Mouse (Mus musculus): Measurements from ENCODE around the gene Clcn1.

DNA sequence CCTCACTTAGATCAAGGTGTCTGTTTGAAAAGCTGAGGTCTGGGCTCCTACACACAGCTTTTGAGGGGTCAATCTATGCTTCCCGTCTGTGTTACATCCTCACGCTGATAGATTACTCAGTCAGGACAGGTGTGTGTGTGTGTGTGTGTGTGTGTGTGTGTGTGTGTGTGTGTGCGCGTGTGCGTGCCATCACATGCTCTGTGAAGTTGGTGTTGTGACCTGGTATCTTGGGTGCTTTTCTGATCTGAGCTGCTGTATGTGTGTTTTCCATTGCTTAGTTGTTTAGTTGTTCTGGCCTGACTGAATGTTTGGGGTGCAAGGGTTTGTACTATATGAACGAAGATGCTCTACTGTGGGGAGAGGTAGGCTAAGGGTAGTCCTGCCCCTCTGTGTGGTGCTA is 68.9 kb downstream of the Clcn1 start:
- TF ChIP-seq POLR2A (IDR thresholded peaks at IDR 0.05; ENCODE audit: extremely low read depth, insufficient read depth, low read length) (no peak), CTCF (IDR thresholded peaks at IDR 0.05; ENCODE audit: low read depth, low read length) (no peak)
